Mouse (Mus musculus): ENCODE data around the gene Cd59b.

Gene Cd59b

GRCm38 (mm10) chr2:104121681-104122504 is 52.2 kb downstream of the Cd59b start:
- no peak for DNase-seq

- peak; percentile 89 for DNase-seq
These were observed 53.1 kb downstream of the Cd59b start, which contains the start of gene A930018P22Rik for GRCm38 (mm10) chr2:104122505-104123378. Gene A930018P22Rik (plus strand): TSS chr2:104122769.

- DNase-seq, result no peak
These were observed 53.9 kb downstream of the Cd59b start for GRCm38 (mm10) chr2:104123540-104123939.

GRCm38 (mm10) chr2:104124071-104124470 is 54.4 kb downstream of the Cd59b start:
- DNase-seq, result no peak

GRCm38 (mm10) chr2:104128803-104129531 is 59.3 kb downstream of the Cd59b start:
- no peak for DNase-seq

- DNase-seq, result no peak
These were observed 60.5 kb downstream of the Cd59b start for GRCm38 (mm10) chr2:104130165-104130564.

- peak in 1 of 2 experiments; percentile 70 for DNase-seq
These were observed 61.3 kb downstream of the Cd59b start for GRCm38 (mm10) chr2:104130969-104131368.

- no peak for DNase-seq
These were observed 62.7 kb downstream of the Cd59b start for GRCm38 (mm10) chr2:104132266-104132859.

GRCm38 (mm10) chr2:104133042-104133810 is 63.6 kb downstream of the Cd59b start:
- no peak for DNase-seq

GRCm38 (mm10) chr2:104134150-104135056 is 64.8 kb downstream of the Cd59b start:
- DNase-seq, result peak; percentile 81 to 89

- no peak for DNase-seq
These were observed 66.3 kb downstream of the Cd59b start for GRCm38 (mm10) chr2:104135920-104136319.
